Mouse (Mus musculus) limb, embryonic 11.5 days (tissue): ENCODE data around the gene Pole2. TPM values are rescaled to one million over a fixed set of nuclear protein-coding genes. Genes with fewer than 3 reads are reported as not detected.

ENCODE experiments used
- ATAC-seq: fragments of 200-750 bp; cut with Nextera tagmentation; 2 replicates; pipeline ENCODE4 v1.8.0; 2017; ENCODE audit warnings: low read depth; ENCODE audit not compliant: insufficient number of reproducible peaks, low FRiP score, low TSS enrichment
- DNase-seq: peaks from one replicate; pipeline ENCODE4 v3.0.0-alpha.2; 2015; ENCODE audit warnings: low spot score
- H3K27ac ChIP-seq: fragments of 300-500 bp; sonication (generic); replicated peaks from 2 replicates; pipeline ENCODE4 v1.5.1; 2014; ENCODE audit warnings: low read depth, mild to moderate bottlenecking, low read length
- H3K27me3 ChIP-seq: fragments of 300-500 bp; sonication (generic); 2 replicates; pipeline ENCODE4 v1.6.1; 2014; ENCODE audit warnings: mild to moderate bottlenecking, low read length, mixed read lengths; ENCODE audit not compliant: control insufficient read depth, insufficient read depth
- H3K36me3 ChIP-seq: fragments of 300-500 bp; sonication (generic); 2 replicates; pipeline ENCODE4 v1.6.1; 2014; ENCODE audit warnings: mild to moderate bottlenecking, low read length, moderate library complexity, mixed read lengths; ENCODE audit not compliant: control insufficient read depth, insufficient read depth
- H3K4me1 ChIP-seq: fragments of 300-500 bp; sonication (generic); 2 replicates; pipeline ENCODE4 v1.6.1; 2014; ENCODE audit warnings: low read length, mixed read lengths; ENCODE audit not compliant: control insufficient read depth, insufficient read depth
- H3K4me2 ChIP-seq: fragments of 300-500 bp; sonication (generic); 2 replicates; pipeline ENCODE4 v1.6.1; 2014; ENCODE audit warnings: low read depth, mild to moderate bottlenecking, moderate library complexity; ENCODE audit not compliant: severe bottlenecking
- H3K4me3 ChIP-seq: fragments of 300-500 bp; sonication (generic); 2 replicates; pipeline ENCODE4 v1.5.1; 2014; ENCODE audit warnings: low read depth, low read length
- H3K9ac ChIP-seq: fragments of 300-500 bp; sonication (generic); 2 replicates; pipeline ENCODE4 v1.6.1; 2014; ENCODE audit warnings: mild to moderate bottlenecking, low read length
- H3K9me3 ChIP-seq: fragments of 300-500 bp; sonication (generic); 2 replicates; pipeline ENCODE4 v1.6.1; 2016; ENCODE audit warnings: low read length; ENCODE audit not compliant: control insufficient read depth
- WGBS: fragments of 180-500 bp; shearing (Covaris S2); extraction: QIAGEN DNeasy Blood & Tissue Kit; methylation state at CpG from one replicate; pipeline ENCODE4 v1.1.7; 2014; 5-methylcytosine and 5-hydroxymethylcytosine counted together
- polyA plus RNA-seq: library from polyadenylated mRNA; unstranded; fragments of >200 nt; fragmentation: Nextera tagmentation; extraction: Ambion mirVana; gene quantifications from 2 replicates; pipeline ENCODE4 v1.2.1, GENCODE M21; 2014

Gene Pole2
- 32.7 and 38.4 TPM in 2 replicates for polyA plus RNA-seq

GRCm38 (mm10) chr12:69227776-69228466 lies at the start of gene Pole2:
Pole2 (minus strand) TSS chr12:69228195.
- H3K4me3 ChIP-seq, result peak within 1 kb of the TSS; percentile 61
- ATAC-seq, result peak; percentile 92
- peak within 1 kb of the TSS; percentile 78 for H3K9ac ChIP-seq
- H3K36me3 ChIP-seq, result peaks cover 3% of the 10 kb centered on the region; the same call in 1 of the 2 replicates
- H3K27me3 ChIP-seq, result no peaks in the 10 kb centered on the region
- peak within 1 kb of the TSS; percentile 45 for H3K4me2 ChIP-seq
- WGBS, result under 1% methylated on average over 37 of the region's 37 CpGs
- H3K27ac ChIP-seq, result peak within 1 kb of the TSS; percentile 78
- H3K9me3 ChIP-seq, result no peaks in the 10 kb centered on the region
- H3K4me1 ChIP-seq, result no peaks in the 10 kb centered on the region
- peak; percentile 90 for DNase-seq

GRCm38 (mm10) chr12:69268956-69269355 lies 41.0 kb upstream of the Pole2 start:
- Histone ChIP-seq H3K4me1 (no peaks in the 10 kb centered on the region), H3K27ac (no peak overlapping the region), H3K9me3 (no peaks in the 10 kb centered on the region), H3K4me3 (no peak overlapping the region), H3K4me2 (no peak overlapping the region), H3K36me3 (no peaks in the 10 kb centered on the region), H3K9ac (no peak overlapping the region), H3K27me3 (no peaks in the 10 kb centered on the region)
- no peak for ATAC-seq
- WGBS, result 65% methylated on average over 2 of the region's 2 CpGs
- no peak for DNase-seq

- H3K9me3 ChIP-seq, result no peaks in the 10 kb centered on the region
- H3K4me2 ChIP-seq, result no peak overlapping the region
- 79% methylated on average over 11 of the region's 11 CpGs for WGBS
- no peaks in the 10 kb centered on the region for H3K27me3 ChIP-seq
- DNase-seq, result no peak
- no peak for ATAC-seq
- H3K36me3 ChIP-seq, result no peaks in the 10 kb centered on the region
- no peaks in the 10 kb centered on the region for H3K4me1 ChIP-seq
- no peak overlapping the region for H3K4me3 ChIP-seq
- H3K9ac ChIP-seq, result no peak overlapping the region
- no peak overlapping the region for H3K27ac ChIP-seq
Measured at GRCm38 (mm10) chr12:69267956-69268632, 40.1 kb upstream of the Pole2 start.

- Histone ChIP-seq H3K4me1 (no peaks in the 10 kb centered on the region), H3K4me3 (no peak overlapping the region), H3K36me3 (no peaks in the 10 kb centered on the region), H3K27ac (no peak overlapping the region), H3K27me3 (no peaks in the 10 kb centered on the region), H3K9me3 (no peaks in the 10 kb centered on the region), H3K4me2 (no peak overlapping the region), H3K9ac (no peak overlapping the region)
- 90% methylated on average over 3 of the region's 3 CpGs for WGBS
- DNase-seq (no peak), ATAC-seq (no peak)
Measured at GRCm38 (mm10) chr12:69265031-69265430, 37.0 kb upstream of the Pole2 start.

GRCm38 (mm10) chr12:69262251-69262650 lies 34.3 kb upstream of the Pole2 start:
- WGBS, result 95% methylated on average over 5 of the region's 5 CpGs
- H3K36me3 ChIP-seq, result no peaks in the 10 kb centered on the region
- H3K4me3 ChIP-seq, result no peak overlapping the region
- no peaks in the 10 kb centered on the region for H3K9me3 ChIP-seq
- H3K4me2 ChIP-seq, result no peak overlapping the region
- ATAC-seq (no peak), DNase-seq (no peak)
- H3K9ac ChIP-seq, result no peak overlapping the region
- H3K4me1 ChIP-seq, result no peaks in the 10 kb centered on the region
- no peak overlapping the region for H3K27ac ChIP-seq
- no peaks in the 10 kb centered on the region for H3K27me3 ChIP-seq

- no peak overlapping the region for H3K4me3 ChIP-seq
- DNase-seq (no peak), ATAC-seq (no peak)
- no peak overlapping the region for H3K27ac ChIP-seq
- no peaks in the 10 kb centered on the region for H3K36me3 ChIP-seq
- H3K9ac ChIP-seq, result no peak overlapping the region
- no peaks in the 10 kb centered on the region for H3K4me1 ChIP-seq
- H3K27me3 ChIP-seq, result no peaks in the 10 kb centered on the region
- WGBS, result 92% methylated on average over 11 of the region's 11 CpGs
- H3K4me2 ChIP-seq, result no peak overlapping the region
- H3K9me3 ChIP-seq, result no peaks in the 10 kb centered on the region
Measured at GRCm38 (mm10) chr12:69257836-69258235, 29.8 kb upstream of the Pole2 start.

- ATAC-seq (no peak), DNase-seq (no peak)
- 90% methylated on average over 1 of the region's 1 CpGs for WGBS
Measured at GRCm38 (mm10) chr12:69253806-69254205, 25.8 kb upstream of the Pole2 start.

GRCm38 (mm10) chr12:69250756-69251155 lies 22.8 kb upstream of the Pole2 start:
- no peaks in the 10 kb centered on the region for H3K4me1 ChIP-seq
- no peaks in the 10 kb centered on the region for H3K9me3 ChIP-seq
- H3K27ac ChIP-seq, result no peak overlapping the region
- H3K36me3 ChIP-seq, result no peaks in the 10 kb centered on the region
- H3K27me3 ChIP-seq, result no peaks in the 10 kb centered on the region
- ATAC-seq (no peak), DNase-seq (no peak)
- no peak overlapping the region for H3K4me3 ChIP-seq
- no peak overlapping the region for H3K4me2 ChIP-seq
- no peak overlapping the region for H3K9ac ChIP-seq
- 89% methylated on average over 8 of the region's 8 CpGs for WGBS

More at GRCm38 (mm10) chr12:69253806-69254205, 25.8 kb upstream of the Pole2 start:
- H3K36me3 ChIP-seq, result no peaks in the 10 kb centered on the region
- no peaks in the 10 kb centered on the region for H3K9me3 ChIP-seq
- no peak overlapping the region for H3K9ac ChIP-seq
- H3K4me3 ChIP-seq, result no peak overlapping the region
- H3K4me1 ChIP-seq, result no peaks in the 10 kb centered on the region
- H3K27me3 ChIP-seq, result no peaks in the 10 kb centered on the region
- H3K4me2 ChIP-seq, result no peak overlapping the region
- H3K27ac ChIP-seq, result no peak overlapping the region
